Mouse (Mus musculus) c-Kit-negative CD71-positive TER-119-positive erythroid progenitor cells, embryonic 14.5 days (primary cell): Measurements from ENCODE around the gene Fam229b.

ENCODE experiments used
- DNase-seq: peaks from one replicate; pipeline ENCODE4 v3.0.0-alpha.2; 2013; ENCODE audit warnings: low read depth, low spot score

The Fam229b gene

DNA sequence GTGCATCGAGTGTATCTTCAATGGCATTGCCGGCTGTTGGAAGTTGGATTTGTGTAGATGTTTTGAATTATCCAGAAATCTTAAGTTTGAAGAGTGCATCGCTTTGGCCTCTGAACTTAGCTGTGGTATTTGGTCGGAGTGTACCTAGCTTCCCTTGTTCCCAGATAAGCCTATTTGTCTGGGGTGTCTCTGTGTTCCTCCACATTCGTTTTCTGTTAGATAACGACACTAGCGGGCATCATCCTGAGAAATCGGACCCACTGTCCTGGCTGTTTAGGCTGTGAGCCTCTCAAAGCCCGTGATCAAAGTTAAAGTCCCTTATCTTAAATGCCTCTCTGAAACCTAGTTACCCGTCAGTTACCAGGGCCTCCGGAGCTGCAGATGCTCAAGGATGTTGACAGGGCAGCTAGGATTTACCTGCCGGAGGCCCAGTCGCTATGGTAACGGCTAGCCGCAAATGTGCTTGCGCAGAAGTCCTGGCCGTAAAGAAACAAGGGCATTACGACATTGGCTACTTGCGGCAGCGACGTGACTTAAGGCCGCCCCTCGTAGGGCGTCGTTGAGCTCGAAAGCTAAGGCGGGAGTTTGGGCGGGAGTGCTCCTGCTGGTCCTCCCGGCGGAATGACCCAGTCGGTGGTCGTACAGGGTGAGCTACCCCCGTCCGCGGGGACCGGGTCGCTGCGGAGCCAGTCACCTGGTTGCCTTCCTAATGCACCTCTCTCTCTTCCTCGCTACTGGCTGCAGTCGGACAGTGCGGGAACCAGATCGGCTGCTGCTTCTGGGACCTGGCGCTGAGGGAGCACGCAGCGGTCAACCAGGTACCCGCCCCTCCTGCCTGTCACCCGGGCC lies at the start of gene Fam229b, which contains the start of gene Tube1:
TSS of gene Fam229b (minus strand) at position 453 of the 849 bp plus-strand sequence.
TSS of gene Tube1 (plus strand) at position 515 of the 849 bp plus-strand sequence.
- peak; percentile 80 for DNase-seq

DNA sequence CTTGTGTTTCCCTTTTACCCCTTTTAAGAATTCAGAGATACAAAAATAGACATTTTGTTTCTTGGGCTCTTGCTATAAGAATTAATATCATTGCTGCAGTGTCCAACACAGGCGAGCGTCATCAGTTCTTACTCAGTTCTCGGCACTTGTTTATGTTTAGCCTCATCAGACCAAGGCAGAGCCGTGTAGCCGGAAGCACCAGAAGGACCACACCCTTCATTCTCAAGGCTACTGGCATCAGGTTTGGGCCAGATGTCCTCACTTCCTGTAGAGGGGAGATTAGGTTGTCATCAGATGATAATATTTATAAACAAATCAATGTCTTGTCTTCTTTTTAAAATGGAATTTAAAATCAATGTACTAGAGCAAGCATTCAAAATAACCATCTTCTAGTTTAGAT lies 43.3 kb upstream of the Fam229b start:
- no peak for DNase-seq

DNA sequence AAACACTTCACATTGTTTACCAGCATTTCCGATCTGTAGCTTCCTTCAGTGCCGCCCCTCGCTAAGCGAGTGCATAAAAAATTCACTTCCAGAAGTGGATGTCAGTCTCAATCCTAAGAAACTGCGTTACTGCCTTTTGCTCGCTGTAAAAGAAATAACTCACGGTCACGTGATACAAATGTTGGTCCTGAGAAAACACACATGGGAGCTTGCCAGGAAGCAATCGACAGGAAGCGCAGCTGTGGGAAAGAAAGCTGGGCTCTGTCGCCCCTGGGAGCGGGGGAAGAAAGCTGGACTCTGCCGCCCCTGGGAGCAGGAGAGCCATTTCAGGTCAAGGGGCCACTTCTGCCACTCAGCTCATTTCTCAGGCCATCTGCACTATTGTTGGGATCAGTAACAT lies 39.4 kb upstream of the Fam229b start:
- DNase-seq = no peak

DNA sequence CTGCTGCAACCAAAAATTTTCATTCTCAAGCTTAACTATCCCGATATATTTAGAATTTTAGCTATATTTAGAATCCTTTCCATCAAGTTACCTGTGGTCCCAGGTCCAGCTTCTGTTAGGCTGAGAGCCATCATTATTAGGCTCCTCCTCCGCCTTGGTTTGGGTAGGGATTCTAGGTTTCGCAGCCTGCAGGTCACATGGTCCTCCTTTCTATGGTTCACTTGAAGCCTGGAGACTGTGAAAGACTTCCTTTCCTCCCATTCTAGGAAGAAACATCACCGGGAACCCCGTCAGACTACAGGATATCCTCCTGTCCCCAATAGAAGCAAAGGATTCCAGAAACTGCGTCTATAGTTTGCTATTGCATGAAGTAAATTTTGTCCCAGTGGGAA lies 38.8 kb upstream of the Fam229b start:
- no peak for DNase-seq

DNA sequence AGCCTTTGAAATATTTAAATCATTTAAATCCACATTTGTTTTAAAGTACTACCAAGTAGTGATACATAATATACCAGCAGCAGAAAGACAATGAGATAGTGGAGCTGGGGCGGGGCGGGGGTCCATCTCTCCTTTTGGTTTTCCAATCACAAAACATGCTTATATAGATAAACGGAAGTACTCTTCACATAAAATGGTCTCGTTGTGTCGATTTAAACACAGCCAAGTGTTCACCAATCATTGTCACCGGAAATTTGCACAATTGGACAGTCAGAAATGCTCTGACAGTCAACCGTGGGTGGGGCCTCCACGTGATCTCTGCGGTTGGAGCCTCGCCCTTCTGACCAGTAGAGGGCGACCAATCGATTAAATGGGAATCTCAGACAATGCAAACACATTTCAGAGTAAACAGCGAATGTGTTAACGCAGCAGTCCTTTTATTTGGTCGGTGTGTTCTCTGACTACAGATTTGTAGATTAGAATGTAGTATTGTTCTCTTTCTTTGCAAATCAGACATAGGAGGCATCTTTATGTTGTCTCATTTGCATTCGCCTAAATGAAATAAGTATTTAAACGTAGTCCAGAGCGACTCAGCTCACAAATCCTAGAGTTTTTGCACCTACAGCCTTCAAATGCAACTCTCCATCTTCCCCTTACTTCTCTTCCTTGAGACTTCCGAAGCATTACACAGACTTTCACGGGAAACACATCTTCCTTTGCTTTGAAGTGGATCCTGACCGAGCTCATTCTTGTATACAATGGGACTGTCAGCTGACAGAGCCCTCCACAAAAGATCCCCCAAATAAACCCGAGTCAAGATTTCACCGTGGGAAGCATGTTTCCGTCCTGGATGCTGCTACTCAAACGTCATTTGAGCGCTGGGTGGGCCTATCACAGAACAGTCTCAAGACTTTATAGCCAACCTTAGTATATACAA lies 38.2 kb upstream of the Fam229b start:
- DNase-seq = peak; percentile 25

DNA sequence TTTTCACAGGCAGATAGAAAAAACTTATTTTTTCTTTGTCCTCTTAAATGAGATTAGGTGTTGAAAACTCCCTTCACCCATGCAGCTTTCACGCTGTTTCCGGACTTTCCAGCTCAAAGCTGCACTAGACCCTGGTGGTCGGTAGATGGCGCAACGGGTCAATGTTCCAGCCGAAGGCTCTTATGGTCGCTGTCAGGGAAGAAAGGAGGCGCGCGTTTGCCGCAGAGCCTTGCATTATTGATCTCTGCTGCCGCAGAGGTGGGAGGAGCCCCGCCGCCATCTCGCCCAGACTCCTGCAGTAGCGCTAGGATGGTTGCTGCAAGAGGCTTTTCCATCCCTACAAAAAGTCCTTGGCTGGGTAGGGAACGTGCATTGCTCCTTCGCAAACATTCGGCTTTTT lies 37.4 kb upstream of the Fam229b start:
- peak; percentile 42 for DNase-seq

DNA sequence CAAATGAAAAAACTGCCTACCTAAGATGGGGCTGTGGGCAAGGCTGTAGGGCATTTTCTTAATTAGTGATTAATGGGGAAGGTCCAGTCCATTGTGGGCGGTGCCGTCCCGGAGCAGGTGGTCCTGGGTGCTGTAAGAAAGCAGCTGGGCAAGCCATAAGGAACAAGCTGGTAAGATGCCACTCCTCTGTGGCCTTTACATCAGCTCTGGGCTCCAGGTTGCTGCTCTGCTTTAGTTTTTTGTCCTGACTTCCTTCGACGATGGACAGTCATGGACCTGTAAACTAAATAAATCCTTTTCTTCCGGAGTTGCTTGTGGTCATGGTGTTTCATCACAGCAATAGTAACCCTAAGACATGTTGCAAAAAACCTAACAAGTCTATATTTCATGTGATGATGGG lies 37.0 kb upstream of the Fam229b start:
- no peak for DNase-seq

DNA sequence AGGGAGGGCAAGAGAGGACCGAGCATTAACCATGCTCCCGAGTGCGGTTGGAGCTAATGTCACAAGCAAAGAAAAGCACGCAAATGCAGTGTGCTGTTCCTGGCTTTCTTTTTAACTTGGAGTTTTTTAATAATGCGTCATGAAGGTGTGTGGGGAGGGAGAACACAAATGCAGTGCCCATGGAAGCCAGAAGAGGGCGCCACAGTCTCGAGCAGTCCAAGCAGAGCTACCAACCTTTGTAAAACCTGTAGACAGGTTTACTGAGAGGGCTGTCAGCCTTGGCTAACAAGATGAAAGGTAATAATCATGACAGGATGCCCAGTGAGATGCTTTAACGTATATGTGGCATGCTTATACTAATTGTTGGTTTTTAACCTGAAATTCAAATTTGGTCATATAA lies 36.5 kb upstream of the Fam229b start:
- peak; percentile 12 for DNase-seq

DNA sequence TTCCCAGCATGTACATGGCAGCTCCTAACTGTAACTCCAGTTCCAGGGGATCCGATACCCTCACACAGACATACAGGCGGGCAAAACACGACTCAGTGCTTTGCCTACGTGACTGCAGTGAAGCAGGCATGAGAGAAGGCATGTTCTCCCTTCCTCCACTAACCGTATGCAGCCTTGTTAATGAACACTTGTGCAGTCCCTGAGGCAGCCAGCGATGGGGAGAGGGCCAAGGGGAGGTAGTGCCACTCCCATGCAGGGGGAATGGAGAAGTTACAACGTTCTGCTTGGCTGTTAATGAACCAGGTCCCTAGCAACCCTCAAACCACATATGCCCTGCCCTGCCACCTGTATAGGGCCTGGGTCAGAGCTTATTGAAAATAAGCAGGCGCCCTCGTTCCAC lies 35.9 kb upstream of the Fam229b start:
- DNase-seq = no peak

DNA sequence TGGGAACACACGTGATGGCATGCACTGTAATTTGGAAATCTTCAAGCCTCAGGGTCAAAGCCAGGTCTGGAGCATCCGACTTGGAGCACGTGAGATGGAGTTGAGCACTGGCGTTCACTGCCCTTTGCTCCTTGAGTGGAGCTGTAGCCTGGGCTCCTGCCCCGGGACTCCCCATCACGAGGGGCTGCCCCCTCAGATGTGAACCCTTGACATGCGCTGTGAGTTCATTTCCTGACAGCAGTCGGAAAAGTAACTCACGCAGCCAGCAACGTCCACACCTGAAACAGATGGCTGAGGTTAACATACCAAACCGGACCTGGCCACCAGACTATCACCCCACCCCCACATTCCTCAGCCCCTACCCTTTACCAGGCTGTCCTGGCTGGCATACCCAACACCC lies 33.9 kb upstream of the Fam229b start:
- no peak for DNase-seq

DNA sequence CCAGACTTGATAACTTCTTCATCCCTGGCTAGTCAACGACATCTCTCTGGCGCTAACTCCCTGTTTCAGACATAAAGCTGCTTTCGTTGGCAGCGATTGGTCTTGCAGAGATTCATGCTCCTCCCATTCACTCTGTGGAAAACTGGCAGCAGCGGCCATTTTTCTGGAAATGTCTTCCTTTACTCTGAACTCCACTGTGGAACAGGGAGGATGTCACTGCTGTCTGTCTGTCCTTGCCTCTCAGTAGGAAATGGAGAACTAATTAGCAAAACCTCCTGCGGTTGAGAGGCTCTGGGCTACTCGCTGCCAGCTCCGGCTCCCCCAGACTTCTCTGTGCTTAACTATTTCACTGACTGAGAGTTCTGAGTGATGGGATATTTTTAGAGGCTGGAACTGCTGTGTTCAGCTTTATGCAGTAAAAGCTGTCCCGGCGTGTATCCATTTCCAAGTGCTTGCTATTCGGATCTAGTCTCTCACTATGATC lies 32.0 kb upstream of the Fam229b start:
- DNase-seq = no peak

DNA sequence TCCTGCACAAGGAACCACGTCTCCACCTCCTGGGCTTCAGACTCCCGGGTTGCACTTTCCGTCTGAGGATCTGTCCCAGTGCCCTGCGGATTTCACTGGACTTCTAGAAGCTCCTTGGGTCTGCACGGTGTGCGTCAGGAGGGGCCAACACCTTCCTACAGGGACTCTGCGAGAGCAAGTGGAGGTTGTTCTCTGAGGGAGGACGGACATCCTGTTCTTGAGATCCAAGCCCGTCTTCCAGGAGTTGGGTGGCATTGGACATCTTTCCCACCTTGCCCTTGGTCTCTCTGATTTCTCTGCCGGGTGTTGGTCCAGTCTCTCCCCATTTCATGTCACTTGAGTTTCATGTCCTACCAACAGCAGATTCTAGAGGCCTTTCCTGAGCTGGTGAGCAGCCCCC lies 30.0 kb upstream of the Fam229b start, which contains the start of gene Ccn6:
TSS of gene Ccn6 (minus strand) at position 101 of the 400 bp plus-strand sequence.
- no peak for DNase-seq

DNA sequence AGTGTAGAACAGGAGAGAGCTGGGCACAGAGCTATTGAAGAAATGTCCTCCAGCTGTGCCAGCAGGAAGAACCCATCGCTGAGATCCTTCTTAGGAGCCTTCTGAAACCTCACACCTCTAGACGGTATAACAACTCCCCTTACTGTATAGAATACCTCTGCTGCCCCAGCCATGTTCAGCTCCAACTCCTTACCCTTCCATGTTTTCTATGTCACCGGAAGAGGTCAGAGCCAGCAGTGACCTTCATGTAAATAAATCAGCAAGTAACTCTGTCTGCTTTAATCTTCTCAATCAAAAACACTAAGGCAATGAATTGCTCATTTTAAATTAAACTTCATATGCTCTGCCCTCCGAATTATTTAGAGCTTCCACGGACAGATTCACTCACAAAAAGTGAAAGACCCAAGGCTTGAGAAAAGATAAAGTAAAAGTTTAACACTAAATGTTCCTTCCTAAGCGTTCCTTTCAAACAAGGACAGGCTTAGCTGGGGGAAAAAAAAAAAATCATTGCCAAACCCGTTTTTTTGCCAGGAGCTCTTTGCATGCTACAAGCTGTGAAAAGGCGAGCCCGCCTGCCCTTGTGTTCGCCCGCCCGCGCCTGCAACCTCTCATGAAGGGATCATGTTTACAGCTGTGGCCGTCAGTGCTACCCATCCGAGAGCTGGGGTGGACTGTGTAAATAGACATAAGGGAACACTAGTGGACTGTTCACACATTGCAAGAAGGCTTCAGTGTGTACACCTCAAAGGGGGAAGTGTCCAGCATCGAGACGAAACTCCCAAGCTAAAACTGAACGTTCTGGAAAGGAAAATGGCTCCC lies 29.2 kb upstream of the Fam229b start:
- no peak for DNase-seq

DNA sequence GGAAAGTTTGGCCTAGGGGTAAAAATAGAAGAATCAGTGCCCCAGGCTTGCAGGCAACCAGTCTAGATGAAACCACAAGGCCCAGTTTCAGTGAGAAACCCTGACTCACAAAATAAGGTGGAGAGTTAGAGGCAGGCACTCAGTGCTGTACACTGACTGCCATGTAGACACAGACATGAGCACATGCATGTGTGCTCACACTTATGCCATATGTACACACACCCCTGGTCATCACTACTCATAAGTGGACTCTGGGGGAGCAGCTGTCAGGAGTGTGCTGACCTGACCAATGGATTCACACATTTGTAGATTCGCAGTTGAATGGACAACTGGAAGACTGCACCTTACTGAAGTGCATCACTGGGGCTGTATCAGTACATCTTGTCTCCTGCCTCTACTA lies 27.7 kb upstream of the Fam229b start:
- DNase-seq = no peak

DNA sequence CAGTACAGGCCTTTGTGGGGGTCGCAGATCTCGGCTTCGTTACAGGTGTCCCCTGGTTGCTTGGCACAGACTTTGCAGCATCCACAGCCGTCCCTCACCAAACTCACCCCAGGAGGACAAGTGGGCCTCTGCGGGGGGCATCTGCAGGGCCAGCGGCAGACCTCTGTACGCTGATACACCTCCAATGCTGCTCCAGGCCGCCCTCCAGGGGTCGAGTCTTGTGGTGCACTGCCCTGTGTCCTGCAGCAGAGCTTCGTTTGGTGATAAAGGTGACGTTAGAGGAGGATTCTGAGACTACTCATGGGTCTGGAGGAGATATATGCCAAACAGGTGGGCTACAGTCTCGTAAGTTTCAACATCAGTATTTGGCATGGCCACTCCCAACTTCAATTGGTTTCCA lies 24.6 kb upstream of the Fam229b start:
- DNase-seq = no peak

DNA sequence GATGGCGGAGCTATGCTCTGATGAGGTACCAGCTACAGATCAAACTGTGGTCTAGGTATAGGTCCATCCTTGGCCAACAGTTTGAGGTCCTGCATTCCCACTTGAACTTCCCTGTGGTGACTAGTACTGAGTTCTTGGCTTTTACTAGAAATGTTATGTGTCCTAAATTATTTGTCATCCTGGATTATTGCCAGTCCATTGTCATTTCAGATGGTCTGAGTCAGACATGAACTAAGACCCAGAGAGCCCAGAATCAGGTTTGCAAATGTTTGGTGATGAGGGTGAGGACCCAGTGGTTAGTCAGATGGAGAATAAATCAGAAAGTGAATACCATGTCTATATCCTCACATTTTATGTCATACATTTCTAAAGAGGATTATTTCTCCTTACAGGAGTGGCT lies 23.6 kb upstream of the Fam229b start:
- DNase-seq = no peak

DNA sequence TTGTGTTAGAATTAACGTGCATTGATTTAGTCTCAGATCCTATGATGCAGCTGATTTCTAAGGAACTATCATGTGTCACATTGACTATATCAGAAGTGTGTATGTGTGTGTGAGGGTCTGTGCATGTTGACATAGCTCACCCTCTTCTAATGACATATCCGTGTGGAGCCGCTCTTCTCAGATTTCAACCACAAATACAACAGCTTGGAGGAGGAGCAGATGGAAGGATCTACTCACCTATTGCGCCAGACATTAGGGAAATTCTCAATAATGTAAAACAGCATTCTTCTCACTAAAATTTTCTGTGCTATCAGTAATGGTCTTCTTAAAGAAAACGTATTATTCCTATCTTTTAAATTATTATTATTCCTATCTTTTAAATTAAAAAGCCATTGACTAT lies 23.0 kb upstream of the Fam229b start:
- no peak for DNase-seq

DNA sequence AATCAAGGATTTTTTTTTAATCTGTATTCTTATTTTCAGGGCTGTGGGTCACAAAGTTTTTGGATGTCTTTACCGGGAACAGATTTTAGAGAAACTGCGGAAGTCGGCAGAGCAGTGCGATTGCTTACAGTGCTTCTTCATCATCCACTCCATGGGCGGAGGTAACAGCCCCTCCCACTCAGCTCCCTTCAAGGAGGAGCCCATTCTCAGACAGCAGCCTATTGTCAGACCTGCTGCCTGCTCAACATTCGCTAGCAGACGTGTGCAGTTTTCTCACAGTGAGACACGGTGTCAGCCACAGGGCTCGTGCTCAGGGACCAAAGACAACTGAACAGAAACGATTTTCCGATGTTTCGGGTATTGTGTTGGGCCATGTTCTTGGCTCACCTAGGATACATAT lies 8.5 kb upstream of the Fam229b start:
- no peak for DNase-seq

DNA sequence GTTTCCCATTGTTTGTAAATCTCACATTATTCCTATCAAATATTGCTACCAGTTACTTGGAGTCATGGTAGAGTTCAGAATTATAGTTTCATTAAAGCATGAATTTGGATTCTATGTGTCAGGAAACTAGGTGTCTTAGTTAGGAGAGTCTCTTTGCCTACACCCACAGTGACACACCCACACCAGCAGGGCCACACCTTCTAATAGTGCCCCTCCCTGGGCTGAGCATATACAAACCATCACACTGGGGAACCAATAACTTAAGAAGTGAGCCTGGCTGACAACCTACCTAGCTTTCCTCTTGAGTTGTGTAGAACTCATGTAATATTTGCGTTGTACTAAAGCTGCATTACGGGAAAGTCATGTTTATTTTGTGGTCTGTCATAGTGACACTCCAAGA lies 7.7 kb upstream of the Fam229b start:
- DNase-seq = peak; percentile 19

DNA sequence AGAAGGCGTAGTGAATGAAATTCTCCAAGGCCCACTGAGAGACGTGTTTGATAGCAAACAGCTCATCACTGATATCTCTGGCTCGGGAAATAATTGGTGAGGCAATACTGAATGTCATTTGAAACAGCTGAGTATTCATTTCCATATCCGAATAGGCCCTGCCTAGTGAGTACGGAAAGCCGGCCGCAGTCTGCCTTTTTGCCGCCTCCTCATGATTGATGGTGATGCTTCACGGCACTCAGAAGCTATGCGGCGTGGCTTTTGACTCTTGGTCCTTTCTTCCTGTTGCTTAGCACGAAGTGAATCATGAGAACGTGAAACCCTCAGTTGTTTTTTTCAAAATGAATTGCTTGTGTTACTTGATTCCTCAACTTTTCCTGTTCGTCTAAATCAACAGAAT lies 7.1 kb upstream of the Fam229b start:
- DNase-seq = no peak

DNA sequence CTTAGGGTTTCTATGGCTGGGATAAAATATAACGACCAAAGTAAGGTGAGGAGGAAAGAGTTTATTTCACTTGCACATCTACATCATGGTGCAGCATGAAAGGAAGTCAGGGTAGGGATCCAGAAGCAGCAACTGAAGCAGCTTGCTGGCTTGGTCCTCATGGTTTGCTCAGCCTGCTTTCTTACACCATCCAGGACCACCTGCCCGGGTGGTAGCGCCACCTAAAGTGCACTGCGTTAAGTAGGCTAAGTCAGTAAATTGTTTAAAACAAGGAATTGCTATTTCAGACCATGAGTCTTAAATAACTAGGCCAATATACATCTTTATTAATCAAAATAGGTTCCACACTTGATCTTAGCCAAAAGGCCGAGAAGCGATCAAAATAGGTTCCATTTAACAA lies 5.0 kb upstream of the Fam229b start:
- DNase-seq = no peak

DNA sequence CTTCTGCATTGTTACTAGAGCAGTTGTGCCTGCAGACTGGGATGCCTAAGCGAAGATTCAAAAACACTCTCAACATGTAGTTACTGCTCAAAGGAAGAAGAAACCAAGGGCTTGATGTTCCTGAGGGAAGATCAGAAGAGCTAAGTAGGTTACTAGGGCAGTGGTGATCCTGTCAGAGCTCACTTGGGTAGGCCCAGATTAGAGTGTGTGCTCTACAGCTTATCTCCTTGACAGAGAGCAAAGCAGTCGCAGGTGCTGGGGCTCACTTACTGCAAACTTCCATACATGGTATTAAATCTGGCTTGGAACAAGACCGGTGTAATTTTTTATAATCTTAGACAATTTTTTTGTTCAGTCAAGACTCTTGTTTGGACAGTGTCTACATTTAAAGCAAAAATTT lies 4.1 kb upstream of the Fam229b start:
- no peak for DNase-seq
